Mouse (Mus musculus): Measurements from ENCODE around the gene Renbp. TPM values are rescaled to one million over a fixed set of nuclear protein-coding genes. Genes with fewer than 3 reads are reported as not detected.

The Renbp gene
- polyA plus RNA-seq, 1 experiment from 2014 or later, result 19.2 TPM

DNA sequence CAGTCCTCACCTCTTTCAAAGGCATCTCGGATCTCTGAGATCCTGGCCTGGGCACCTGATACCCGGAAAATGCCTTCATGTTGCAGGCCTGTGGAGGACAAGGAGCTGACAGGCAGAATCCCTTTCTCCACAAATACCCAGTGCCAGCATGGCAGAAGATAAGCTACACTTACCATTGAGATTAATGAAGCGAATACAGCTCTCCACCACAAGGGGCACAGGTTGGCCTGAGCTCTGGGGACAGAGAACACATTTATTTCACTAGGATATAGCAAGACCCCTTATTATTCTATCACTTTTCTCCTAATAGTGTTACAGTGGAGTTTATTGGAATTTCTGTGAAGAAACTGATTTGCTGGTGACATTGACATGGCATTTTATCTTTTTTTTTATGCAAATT is 32.7 kb downstream of the Renbp start:
- no peaks in the 10 kb centered on the region for H3K9me3 ChIP-seq (ENCODE audit: control insufficient read depth, low read length)
- H3K4me2 ChIP-seq (replicated peaks; ENCODE audit: low read depth), result no peak overlapping the region
- WGBS, result 74% methylated on average over 3 of the region's 3 CpGs
- no peak for DNase-seq (ENCODE audit: low spot score)
- no peak overlapping the region for H3K9ac ChIP-seq (ENCODE audit: low read length)
- peak; percentile 41 for TF ChIP-seq CTCF (IDR thresholded peaks at IDR 0.05; ENCODE audit: low read depth)
- no peak for TF ChIP-seq EP300 (optimal IDR thresholded peaks at IDR 0.05)
- H3K4me3 ChIP-seq (ENCODE audit: low read depth, low read length), result no peak overlapping the region
- H3K27ac ChIP-seq (replicated peaks), result no peak overlapping the region
- no peak for ATAC-seq (ENCODE audit: low FRiP score, low TSS enrichment)
- no peaks in the 10 kb centered on the region for H3K36me3 ChIP-seq (ENCODE audit: control insufficient read depth, insufficient read depth, low read length)
- no peaks in the 10 kb centered on the region for H3K4me1 ChIP-seq (replicated peaks; ENCODE audit: control insufficient read depth, insufficient read depth)
- no peaks in the 10 kb centered on the region for H3K27me3 ChIP-seq (ENCODE audit: control insufficient read depth, insufficient read depth, low read length)

DNA sequence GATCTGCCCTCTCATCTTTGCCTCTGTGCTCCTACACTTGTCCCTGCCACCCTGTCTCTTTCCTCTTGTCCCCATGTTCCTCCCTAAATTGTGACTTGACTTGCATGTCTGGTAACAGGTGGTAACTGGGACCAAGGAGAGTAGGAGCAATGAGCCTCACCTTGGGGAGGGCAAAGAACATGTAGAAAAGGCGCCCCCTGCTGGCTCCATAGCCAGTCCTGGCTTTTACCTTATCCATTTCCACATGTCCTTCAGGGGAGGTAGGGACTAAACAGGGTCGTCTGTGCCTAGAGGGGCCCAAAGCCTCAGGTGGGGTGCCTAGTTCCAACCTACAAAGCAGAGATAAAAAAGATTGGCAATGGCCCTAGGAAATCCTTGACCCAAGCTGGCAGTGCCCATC is 34.9 kb downstream of the Renbp start, which contains the start of gene L1cam:
Gene L1cam (minus strand): TSS at position 387 of the 400 bp plus-strand sequence.
- no peaks in the 10 kb centered on the region for H3K27me3 ChIP-seq (ENCODE audit: control insufficient read depth, insufficient read depth, low read length)
- H3K36me3 ChIP-seq (ENCODE audit: control insufficient read depth, insufficient read depth, low read length), result no peaks in the 10 kb centered on the region
- no peaks in the 10 kb centered on the region for H3K9me3 ChIP-seq (ENCODE audit: control insufficient read depth, low read length)
- no peak within 1 kb of the TSS for H3K4me3 ChIP-seq (ENCODE audit: low read depth, low read length)
- H3K4me2 ChIP-seq (replicated peaks; ENCODE audit: low read depth), result no peak within 1 kb of the TSS
- H3K9ac ChIP-seq (ENCODE audit: low read length), result no peak within 1 kb of the TSS
- H3K4me1 ChIP-seq (replicated peaks; ENCODE audit: control insufficient read depth, insufficient read depth), result no peaks in the 10 kb centered on the region
- peak; percentile 41; the same call in 1 of the 2 replicates for ATAC-seq (ENCODE audit: low FRiP score, low TSS enrichment)
- H3K27ac ChIP-seq (replicated peaks), result no peak within 1 kb of the TSS
- DNase-seq (ENCODE audit: low spot score), result peak; percentile 67
- TF ChIP-seq EP300 (optimal IDR thresholded peaks at IDR 0.05), result no peak
- TF ChIP-seq CTCF (IDR thresholded peaks at IDR 0.05; ENCODE audit: low read depth), result peak; percentile 67
- 17% methylated on average over 2 of the region's 2 CpGs for WGBS

DNA sequence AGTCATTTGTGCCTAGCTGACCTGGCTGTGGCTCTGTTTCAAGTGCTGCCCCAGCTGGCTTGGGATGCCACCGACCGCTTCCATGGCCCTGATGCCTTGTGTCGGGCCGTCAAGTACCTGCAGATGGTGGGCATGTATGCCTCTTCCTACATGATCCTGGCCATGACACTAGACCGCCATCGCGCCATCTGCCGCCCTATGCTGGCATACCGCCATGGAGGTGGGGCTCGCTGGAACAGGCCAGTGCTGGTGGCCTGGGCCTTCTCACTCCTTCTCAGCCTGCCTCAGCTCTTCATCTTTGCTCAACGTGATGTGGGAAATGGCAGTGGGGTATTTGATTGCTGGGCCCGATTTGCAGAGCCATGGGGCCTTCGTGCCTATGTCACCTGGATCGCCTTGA is 37.8 kb downstream of the Renbp start:
- Histone ChIP-seq H3K4me1 (replicated peaks; ENCODE audit: control insufficient read depth, insufficient read depth) (no peaks in the 10 kb centered on the region), H3K27me3 (ENCODE audit: control insufficient read depth, insufficient read depth, low read length) (no peaks in the 10 kb centered on the region), H3K36me3 (ENCODE audit: control insufficient read depth, insufficient read depth, low read length) (no peaks in the 10 kb centered on the region), H3K27ac (replicated peaks) (no peak overlapping the region), H3K4me2 (replicated peaks; ENCODE audit: low read depth) (no peak overlapping the region), H3K9ac (ENCODE audit: low read length) (no peak overlapping the region), H3K4me3 (ENCODE audit: low read depth, low read length) (no peak overlapping the region), H3K9me3 (ENCODE audit: control insufficient read depth, low read length) (no peaks in the 10 kb centered on the region)
- no peak for ATAC-seq (ENCODE audit: low FRiP score, low TSS enrichment)
- DNase-seq (ENCODE audit: low spot score), result no peak
- WGBS, result 88% methylated on average over 14 of the region's 14 CpGs
- TF ChIP-seq CTCF (IDR thresholded peaks at IDR 0.05; ENCODE audit: low read depth) (no peak), EP300 (optimal IDR thresholded peaks at IDR 0.05) (no peak)

DNA sequence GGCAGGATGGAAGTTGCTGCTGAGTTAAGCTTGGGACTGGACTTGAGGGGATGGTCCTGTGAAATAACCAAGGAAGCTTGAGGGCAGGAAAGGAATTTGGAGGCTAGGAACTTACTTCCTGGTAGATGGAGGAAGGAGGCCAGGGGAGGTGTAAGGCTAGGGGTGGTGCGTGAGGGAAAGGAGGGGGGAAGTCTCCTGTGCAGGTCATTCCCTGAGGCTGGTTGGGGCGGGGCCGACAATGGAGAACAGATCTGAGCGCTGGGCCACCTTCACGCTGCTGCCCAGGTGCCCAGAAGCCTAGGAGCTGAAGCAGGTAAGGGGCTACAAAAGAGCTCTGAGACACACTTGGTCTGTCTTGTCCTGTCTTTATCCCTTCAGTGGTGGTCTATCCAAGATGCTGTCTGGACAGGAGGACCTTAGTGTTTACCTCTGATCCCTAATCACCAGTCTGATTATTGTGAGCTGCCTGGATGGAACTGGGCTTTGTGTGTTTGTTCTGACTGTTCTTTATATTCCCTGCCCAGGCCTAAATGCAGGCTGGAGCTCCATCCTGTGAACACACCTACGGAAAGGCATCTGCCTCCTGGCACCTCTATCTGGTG is 39.0 kb downstream of the Renbp start, which contains the start of gene Avpr2:
Gene Avpr2 (plus strand): TSS at position 552 of the 602 bp plus-strand sequence.
- ATAC-seq (ENCODE audit: low FRiP score, low TSS enrichment), result peak; percentile 61; the same call in 1 of the 2 replicates
- no peak for TF ChIP-seq EP300 (optimal IDR thresholded peaks at IDR 0.05)
- TF ChIP-seq CTCF (IDR thresholded peaks at IDR 0.05; ENCODE audit: low read depth), result no peak

DNA sequence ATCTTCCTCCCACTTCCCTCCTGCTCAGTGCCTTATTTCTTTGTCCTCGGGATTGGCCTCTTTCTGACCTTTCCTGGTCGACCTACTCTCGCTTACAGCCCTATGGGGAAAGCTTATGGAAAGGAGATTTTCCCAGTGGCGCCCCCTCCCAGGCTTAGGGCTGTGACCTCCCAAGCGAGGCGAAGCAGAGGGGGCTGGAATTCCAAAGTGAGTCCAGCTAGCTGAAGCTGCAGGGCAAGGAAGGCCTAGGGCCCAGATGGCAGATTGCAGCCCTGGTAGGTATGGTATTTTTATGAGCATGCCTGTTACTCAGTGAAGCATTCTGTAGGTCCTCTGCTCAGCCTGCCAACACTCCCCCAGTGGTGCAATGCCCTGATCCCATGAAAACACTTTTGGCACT is 49.2 kb downstream of the Renbp start:
- no peak overlapping the region for H3K9ac ChIP-seq (ENCODE audit: low read length)
- WGBS, result 31% methylated on average over 6 of the region's 6 CpGs
- H3K27ac ChIP-seq (replicated peaks), result no peak overlapping the region
- no peak for DNase-seq (ENCODE audit: low spot score)
- H3K9me3 ChIP-seq (ENCODE audit: control insufficient read depth, low read length), result no peaks in the 10 kb centered on the region
- no peaks in the 10 kb centered on the region for H3K27me3 ChIP-seq (ENCODE audit: control insufficient read depth, insufficient read depth, low read length)
- H3K4me1 ChIP-seq (replicated peaks; ENCODE audit: control insufficient read depth, insufficient read depth), result no peaks in the 10 kb centered on the region
- no peak for ATAC-seq (ENCODE audit: low FRiP score, low TSS enrichment)
- H3K36me3 ChIP-seq (ENCODE audit: control insufficient read depth, insufficient read depth, low read length), result no peaks in the 10 kb centered on the region
- TF ChIP-seq EP300 (optimal IDR thresholded peaks at IDR 0.05), result no peak
- TF ChIP-seq CTCF (IDR thresholded peaks at IDR 0.05; ENCODE audit: low read depth), result no peak
- H3K4me3 ChIP-seq (ENCODE audit: low read depth, low read length), result no peak overlapping the region
- no peak overlapping the region for H3K4me2 ChIP-seq (replicated peaks; ENCODE audit: low read depth)

More for the DNA sequence above, 39.0 kb downstream of the Renbp start, which contains the start of gene Avpr2:
- peak; percentile 43 for DNase-seq (ENCODE audit: low spot score)
- Histone ChIP-seq H3K9ac (ENCODE audit: low read length) (no peak within 1 kb of the TSS), H3K36me3 (ENCODE audit: control insufficient read depth, insufficient read depth, low read length) (no peaks in the 10 kb centered on the region), H3K9me3 (ENCODE audit: control insufficient read depth, low read length) (no peaks in the 10 kb centered on the region), H3K4me3 (ENCODE audit: low read depth, low read length) (no peak within 1 kb of the TSS), H3K4me2 (replicated peaks; ENCODE audit: low read depth) (no peak within 1 kb of the TSS), H3K4me1 (replicated peaks; ENCODE audit: control insufficient read depth, insufficient read depth) (no peaks in the 10 kb centered on the region), H3K27ac (replicated peaks) (no peak within 1 kb of the TSS), H3K27me3 (ENCODE audit: control insufficient read depth, insufficient read depth, low read length) (no peaks in the 10 kb centered on the region)
- 45% methylated on average over 5 of the region's 6 CpGs for WGBS

DNA sequence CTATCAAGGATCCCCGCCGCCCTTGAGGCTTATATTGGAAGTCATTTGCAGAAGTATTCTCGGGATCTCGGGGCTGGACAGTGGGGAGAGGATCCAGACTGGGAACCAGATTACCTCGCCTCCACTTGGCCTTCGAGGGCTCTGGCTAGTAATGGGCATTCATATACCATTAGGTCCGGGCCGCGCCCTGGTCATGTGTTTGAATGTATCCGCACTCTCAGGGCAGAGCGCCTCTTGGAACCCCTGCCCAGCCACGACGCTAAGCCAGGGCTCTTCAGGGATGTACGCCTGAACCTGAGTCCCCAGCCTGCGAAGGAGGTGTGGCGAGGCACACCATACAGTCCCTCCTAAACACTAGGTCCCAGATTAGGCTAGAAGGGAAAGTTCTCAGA is 49.6 kb downstream of the Renbp start:
- ATAC-seq (ENCODE audit: low FRiP score, low TSS enrichment), result peak; percentile 48; the same call in 1 of the 2 replicates
- Histone ChIP-seq H3K27ac (replicated peaks) (no peak overlapping the region; the same call in 1 of the 2 replicates), H3K4me2 (replicated peaks; ENCODE audit: low read depth) (peak overlapping the region; percentile 59), H3K27me3 (ENCODE audit: control insufficient read depth, insufficient read depth, low read length) (no peaks in the 10 kb centered on the region), H3K9me3 (ENCODE audit: control insufficient read depth, low read length) (no peaks in the 10 kb centered on the region), H3K4me3 (ENCODE audit: low read depth, low read length) (peak overlapping the region; percentile 39), H3K9ac (ENCODE audit: low read length) (no peak overlapping the region), H3K36me3 (ENCODE audit: control insufficient read depth, insufficient read depth, low read length) (no peaks in the 10 kb centered on the region), H3K4me1 (replicated peaks; ENCODE audit: control insufficient read depth, insufficient read depth) (no peaks in the 10 kb centered on the region)
- 24% methylated on average over 16 of the region's 16 CpGs for WGBS
- no peak for TF ChIP-seq EP300 (optimal IDR thresholded peaks at IDR 0.05)
- no peak for TF ChIP-seq CTCF (IDR thresholded peaks at IDR 0.05; ENCODE audit: low read depth)
- DNase-seq (ENCODE audit: low spot score), result peak; percentile 16
